Mouse (Mus musculus): ENCODE measurements around the gene Serpina1b.

DNA sequence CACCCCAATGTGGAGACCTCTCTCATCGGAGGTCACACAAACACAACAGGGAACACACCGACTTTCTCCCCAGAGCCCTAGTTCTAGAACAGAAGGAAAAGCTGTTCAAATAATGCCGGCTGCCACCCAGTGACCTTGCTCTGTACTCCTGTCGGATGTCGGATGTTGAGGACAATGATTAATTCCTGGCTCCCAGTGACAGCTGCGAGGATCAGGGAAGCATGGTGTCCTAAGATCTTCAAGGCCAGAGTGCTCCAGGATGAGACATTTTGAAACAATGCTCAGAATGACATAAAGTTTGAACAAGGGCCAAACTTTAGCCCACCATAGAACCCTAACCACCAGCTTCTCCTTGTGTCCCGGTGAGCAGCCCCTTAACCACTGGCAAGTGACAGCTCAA lies 143.2 kb downstream of the Serpina1b start:
- TF ChIP-seq GATA1 (IDR thresholded peaks at IDR 0.05; ENCODE audit: borderline replicate concordance, low read length) (no peak), FLI1 (IDR thresholded peaks at IDR 0.05; ENCODE audit: low read length) (no peak)

Data from megakaryocyte, embryonic 14.5 days (primary cell).